Mouse (Mus musculus) cerebellum, adult (tissue): Measurements from ENCODE around the gene Drg2.

ENCODE experiments used
- ATAC-seq: cut with Nextera tagmentation; 2 replicates; pipeline ENCODE4 v1.9.2; 2017; ENCODE audit warnings: mild to moderate bottlenecking, moderate library complexity, mixed read lengths; ENCODE audit not compliant: insufficient number of reproducible peaks, low FRiP score, low TSS enrichment

The Drg2 gene

GRCm38 (mm10) chr11:60465943-60466380 is 11.6 kb downstream of the Drg2 start:
- peak; percentile 66; the same call in 1 of the 2 replicates for ATAC-seq

GRCm38 (mm10) chr11:60469039-60469438 is 14.6 kb downstream of the Drg2 start, which contains the start of gene Myo15:
Gene Myo15 (plus strand): TSS chr11:60469339.
- ATAC-seq = no peak

- no peak for ATAC-seq
These were observed 16.4 kb downstream of the Drg2 start for GRCm38 (mm10) chr11:60470743-60471142.

GRCm38 (mm10) chr11:60474534-60474933 is 20.1 kb downstream of the Drg2 start:
- no peak for ATAC-seq

GRCm38 (mm10) chr11:60475668-60476362 is 21.4 kb downstream of the Drg2 start:
- ATAC-seq = no peak

- no peak for ATAC-seq
These were observed 23.7 kb downstream of the Drg2 start for GRCm38 (mm10) chr11:60478121-60478520.

GRCm38 (mm10) chr11:60486267-60486666 is 31.9 kb downstream of the Drg2 start:
- ATAC-seq = no peak

- ATAC-seq = no peak; the same call in 1 of the 2 replicates
These were observed 38.3 kb downstream of the Drg2 start for GRCm38 (mm10) chr11:60492726-60493125.

GRCm38 (mm10) chr11:60495692-60496091 is 41.3 kb downstream of the Drg2 start:
- ATAC-seq = no peak

- no peak; the same call in 1 of the 2 replicates for ATAC-seq
These were observed 52.9 kb downstream of the Drg2 start for GRCm38 (mm10) chr11:60507281-60507680.

- no peak for ATAC-seq
These were observed 54.6 kb downstream of the Drg2 start for GRCm38 (mm10) chr11:60508950-60509349.

- ATAC-seq = no peak
These were observed 55.1 kb downstream of the Drg2 start for GRCm38 (mm10) chr11:60509500-60509899.

GRCm38 (mm10) chr11:60511893-60512292 is 57.5 kb downstream of the Drg2 start:
- no peak for ATAC-seq

- no peak for ATAC-seq
These were observed 58.1 kb downstream of the Drg2 start for GRCm38 (mm10) chr11:60512520-60512919.

- no peak for ATAC-seq
These were observed 60.5 kb downstream of the Drg2 start for GRCm38 (mm10) chr11:60514941-60515340.

- no peak for ATAC-seq
These were observed 63.9 kb downstream of the Drg2 start for GRCm38 (mm10) chr11:60518305-60518704.
